In the genomic region with DNA sequence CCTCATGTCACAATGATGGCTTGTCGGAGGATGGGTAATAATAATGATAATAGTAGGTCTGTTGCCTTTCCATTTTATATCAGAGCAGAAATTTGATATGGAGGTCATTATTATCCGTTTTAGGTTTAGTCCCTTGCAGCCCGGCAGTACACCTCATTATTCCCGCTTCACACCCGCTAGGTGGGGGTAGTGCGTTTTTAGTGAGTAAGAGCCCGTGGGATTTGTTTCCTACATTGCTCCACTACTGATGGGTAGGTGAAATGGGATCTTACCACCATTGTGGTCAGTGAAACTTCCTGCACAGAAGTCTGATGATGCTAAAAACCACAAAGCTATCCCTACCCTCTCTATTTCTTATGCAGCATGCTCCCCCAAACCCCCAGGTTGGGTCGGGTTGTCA, we compare ENCODE assay signal across 8 mouse cellular contexts. TPM values are rescaled to one million over a fixed set of nuclear protein-coding genes. Genes with fewer than 3 reads are reported as not detected.
A peak's percentile ranks its signal among the peaks of the same experiment; 100 is the strongest.
DNase-seq lines count a peak whose midpoint lies in the region; ATAC-seq and TF ChIP-seq lines count a peak whose summit lies in the region.

No protein-coding gene starts in this region.

- no peaks in the 10 kb centered on the region for H3K9me3 ChIP-seq in kidney, embryonic 15.5 days (replicated peaks)
- H3K9me3 ChIP-seq in MEL (replicated peaks; ENCODE audit: insufficient read depth, low read length): no peaks in the 10 kb centered on the region
- no peaks in the 10 kb centered on the region for H3K9me3 ChIP-seq in hindbrain, embryonic 11.5 days (ENCODE audit: control insufficient read depth, low read length)
- H3K9me3 ChIP-seq in liver, embryonic 14.5 days (ENCODE audit: control insufficient read depth, low read length): no peaks in the 10 kb centered on the region
- H3K9me3 ChIP-seq in neural tube, embryonic 14.5 days (ENCODE audit: control insufficient read depth, low read length): no peaks in the 10 kb centered on the region

- no peaks in the 10 kb centered on the region for H3K27me3 ChIP-seq in kidney, embryonic 15.5 days
- no peaks in the 10 kb centered on the region for H3K27me3 ChIP-seq in MEL (ENCODE audit: control insufficient read depth in 1 of 2, insufficient read depth in 2 of 2, low read length in 2 of 2)
- H3K27me3 ChIP-seq in hindbrain, embryonic 11.5 days (ENCODE audit: control insufficient read depth, insufficient read depth, low read length): no peaks in the 10 kb centered on the region
- H3K27me3 ChIP-seq in liver, embryonic 14.5 days (ENCODE audit: control insufficient read depth, insufficient read depth, low read length): no peaks in the 10 kb centered on the region
- no peaks in the 10 kb centered on the region for H3K27me3 ChIP-seq in neural tube, embryonic 14.5 days (ENCODE audit: control insufficient read depth, insufficient read depth, low read length)

- H3K79me2 ChIP-seq in MEL (ENCODE audit: control insufficient read depth, insufficient read depth, low read length, poor library complexity): peaks cover 22% of the 10 kb centered on the region

- 6% methylated on average over 8 of the region's 8 CpGs for whole genome bisulfite sequencing in kidney, embryonic 15.5 days
- WGBS in hindbrain, embryonic 11.5 days: 9% methylated on average over 8 of the region's 8 CpGs
- 2% methylated on average over 8 of the region's 8 CpGs for WGBS in liver, embryonic 14.5 days (ENCODE audit: insufficient replicate concordance)
- 6% methylated on average over 8 of the region's 8 CpGs for WGBS in neural tube, embryonic 14.5 days

- peak overlapping the region; percentile 86 for H3K27ac ChIP-seq in kidney, embryonic 15.5 days
- peak overlapping the region; percentile 83 for H3K27ac ChIP-seq in MEL (ENCODE audit: control insufficient read depth, low read depth, low read length)
- peak overlapping the region; percentile 62 for H3K27ac ChIP-seq in cortical plate, adult 2 months (ENCODE audit: insufficient read depth, low read length)
- peak overlapping the region; percentile 30 for H3K27ac ChIP-seq in hindbrain, embryonic 11.5 days (ENCODE audit: low read depth, low read length)
- H3K27ac ChIP-seq in liver, embryonic 14.5 days: peak overlapping the region; percentile 84
- H3K27ac ChIP-seq in neural tube, embryonic 14.5 days (ENCODE audit: low read depth, low read length): peak overlapping the region; percentile 83

- TF ChIP-seq RAD21 in MEL (IDR thresholded peaks at IDR 0.05; ENCODE audit: low read depth, low read length): peak; percentile 69

- DNase-seq in kidney, adult 8-10 months: no peak
- DNase-seq in MEL (ENCODE audit: low read depth, low spot score): peak; percentile 87
- DNase-seq in hindbrain, embryonic 11.5 days (ENCODE audit: low spot score): peak; percentile 82
- peak; percentile 68 to 81 (median 68) for DNase-seq in liver, embryonic 14.5 days (ENCODE audit: low read depth in 3 of 3, low spot score in 3 of 3)
- no peak for DNase-seq in B cell, adult 2 months

- H3K4me1 ChIP-seq in kidney, embryonic 15.5 days: peaks cover 13% of the 10 kb centered on the region
- peaks cover 13 to 15% of the 10 kb centered on the region in 2 experiments for H3K4me1 ChIP-seq in MEL (ENCODE audit: control insufficient read depth in 1 of 2, insufficient read depth in 2 of 2, low read length in 2 of 2)
- peaks cover 4% of the 10 kb centered on the region for H3K4me1 ChIP-seq in cortical plate, adult 2 months (ENCODE audit: control insufficient read depth, insufficient read depth, low read length)
- no peaks in the 10 kb centered on the region for H3K4me1 ChIP-seq in hindbrain, embryonic 11.5 days (replicated peaks; ENCODE audit: control insufficient read depth, insufficient read depth, low read length)
- peaks cover 6 to 19% of the 10 kb centered on the region in 2 experiments for H3K4me1 ChIP-seq in liver, embryonic 14.5 days (replicated peaks; ENCODE audit: control insufficient read depth in 2 of 2, insufficient read depth in 2 of 2, low read length in 1 of 2)
- peaks cover 9% of the 10 kb centered on the region; the same call in 1 of the 2 replicates for H3K4me1 ChIP-seq in neural tube, embryonic 14.5 days (ENCODE audit: control insufficient read depth, insufficient read depth, low read length)

- peak; percentile 85 for ATAC-seq in kidney, embryonic 15.5 days (replicated peaks; ENCODE audit: low FRiP score)
- ATAC-seq in hindbrain, embryonic 11.5 days (ENCODE audit: low FRiP score): peak; percentile 87
- peak; percentile 67 for ATAC-seq in liver, embryonic 14.5 days (ENCODE audit: insufficient read depth)
- peak; percentile 88 for ATAC-seq in neural tube, embryonic 14.5 days (ENCODE audit: low read depth)

- peak overlapping the region; percentile 90 for H3K9ac ChIP-seq in kidney, embryonic 15.5 days
- peak overlapping the region; percentile 76 for H3K9ac ChIP-seq in MEL (ENCODE audit: control insufficient read depth, low read depth, low read length, poor library complexity, severe bottlenecking)
- peak overlapping the region; percentile 82 for H3K9ac ChIP-seq in hindbrain, embryonic 11.5 days (ENCODE audit: low read depth, low read length)
- H3K9ac ChIP-seq in liver, embryonic 14.5 days (replicated peaks): peak overlapping the region; percentile 93
- peak overlapping the region; percentile 69 for H3K9ac ChIP-seq in neural tube, embryonic 14.5 days (replicated peaks; ENCODE audit: low read depth, low read length)

- no peak for TF ChIP-seq POLR2A in MEL (IDR thresholded peaks at IDR 0.05; ENCODE audit: control insufficient read depth in 1 of 2, insufficient read depth in 1 of 2, low read depth in 1 of 2, low read length in 2 of 2, poor library complexity in 1 of 2)
- no peak for TF ChIP-seq POLR2A in cortical plate, adult 2 months (IDR thresholded peaks at IDR 0.05; ENCODE audit: extremely low read depth, insufficient read depth, low read length)

- peak; percentile 26 to 62 (median 51); a peak in 5 of 6 replicates for TF ChIP-seq CTCF in MEL (IDR thresholded peaks at IDR 0.05 in 2 of 3, conservative IDR thresholded peaks at IDR 0.05 in 1 of 3; ENCODE audit: control insufficient read depth in 1 of 3, insufficient read depth in 1 of 3, low read depth in 2 of 3, low read length in 3 of 3, poor library complexity in 1 of 3, severe bottlenecking in 1 of 3)
- peak; percentile 61 for TF ChIP-seq CTCF in cortical plate, adult 2 months (IDR thresholded peaks at IDR 0.05; ENCODE audit: extremely low read depth, insufficient read depth, low read length)
- peak; percentile 70 for TF ChIP-seq CTCF in liver, embryonic 14.5 days (IDR thresholded peaks at IDR 0.05; ENCODE audit: low read depth)

- TF ChIP-seq EP300 in MEL (IDR thresholded peaks at IDR 0.05; ENCODE audit: low read depth in 1 of 2, low read length in 2 of 2): no peak
- no peak for TF ChIP-seq EP300 in liver, embryonic 14.5 days (IDR thresholded peaks at IDR 0.05; ENCODE audit: low read depth)

- no peaks in the 10 kb centered on the region for H3K36me3 ChIP-seq in kidney, embryonic 15.5 days
- H3K36me3 ChIP-seq in MEL (ENCODE audit: control insufficient read depth in 1 of 2, insufficient read depth in 2 of 2, low read length in 2 of 2): peaks cover 0 to 25% of the 10 kb centered on the region in 2 experiments; a peak in 2 of 4 replicates
- no peaks in the 10 kb centered on the region for H3K36me3 ChIP-seq in hindbrain, embryonic 11.5 days (ENCODE audit: control insufficient read depth, insufficient read depth, low read length)
- H3K36me3 ChIP-seq in liver, embryonic 14.5 days (replicated peaks; ENCODE audit: control insufficient read depth, insufficient read depth, low read depth): no peaks in the 10 kb centered on the region
- no peaks in the 10 kb centered on the region for H3K36me3 ChIP-seq in neural tube, embryonic 14.5 days (ENCODE audit: control insufficient read depth, insufficient read depth, low read length)

- H3K4me2 ChIP-seq in kidney, embryonic 15.5 days: peak overlapping the region; percentile 72
- H3K4me2 ChIP-seq in hindbrain, embryonic 11.5 days (replicated peaks; ENCODE audit: low read depth, low read length): peak overlapping the region; percentile 61
- H3K4me2 ChIP-seq in liver, embryonic 14.5 days (ENCODE audit: low read depth): peak overlapping the region; percentile 84
- H3K4me2 ChIP-seq in neural tube, embryonic 14.5 days (ENCODE audit: low read depth, low read length): peak overlapping the region; percentile 75

- peak overlapping the region; percentile 92 for H3K4me3 ChIP-seq in kidney, embryonic 15.5 days (replicated peaks)
- H3K4me3 ChIP-seq in MEL (ENCODE audit: control insufficient read depth in 1 of 2, insufficient read depth in 1 of 2, low read depth in 2 of 2, low read length in 2 of 2): peak overlapping the region; percentile 74 to 86
- peak overlapping the region; percentile 80 for H3K4me3 ChIP-seq in cortical plate, adult 2 months (ENCODE audit: insufficient read depth, low read length)
- peak overlapping the region; percentile 83 for H3K4me3 ChIP-seq in hindbrain, embryonic 11.5 days (ENCODE audit: low read depth, low read length)
- peak overlapping the region; percentile 94 to 95 for H3K4me3 ChIP-seq in liver, embryonic 14.5 days (ENCODE audit: insufficient read depth in 1 of 2, low read depth in 2 of 2, low read length in 2 of 2)
- H3K4me3 ChIP-seq in neural tube, embryonic 14.5 days (ENCODE audit: low read depth, low read length): peak overlapping the region; percentile 93

RNA-seq across cellular contexts. Expression of a gene that starts 0.5 kb away (rescaled TPM):
- polyA plus RNA-seq in kidney, embryonic 15.5 days (2015; fragmentation: Nextera tagmentation; extraction: Ambion mirVana): 7.5 and 7.7 TPM in 2 replicates
- 0.77 and 1.2 TPM in 2 replicates for total RNA-seq in MEL (2012; rRNA removed)
- polyA plus RNA-seq in MEL (2012; ENCODE audit: insufficient read depth in 1 of 2, insufficient read length in 2 of 2, low read depth in 1 of 2, low replicate concordance in 2 of 2, missing spikeins in 1 of 2): 1 to 10 TPM in 1 of 2 experiments, not detected in 1; 2.3 TPM
- 53.9 and 56.4 TPM in 2 replicates for polyA plus RNA-seq in cortical plate, adult 2 months (2012; rRNA removed)
- polyA plus RNA-seq in hindbrain, embryonic 11.5 days (2014; fragmentation: Nextera tagmentation; extraction: Ambion mirVana): 4.1 and 4.2 TPM in 2 replicates
- polyA plus RNA-seq in liver, embryonic 14.5 days (2012; rRNA removed): 0.54 and 0.75 TPM in 2 replicates
- polyA plus RNA-seq in liver, embryonic 14.5 days (2014; fragmentation: Nextera tagmentation; extraction: Ambion mirVana): 1.5 and 1.6 TPM in 2 replicates
- 37.3 and 52.7 TPM in 2 replicates for polyA plus RNA-seq in neural tube, embryonic 14.5 days (2014; fragmentation: Nextera tagmentation; extraction: Ambion mirVana)

RNA-seq across cellular contexts. Expression of a gene that starts 0.6 kb away (rescaled TPM):
- polyA plus RNA-seq in kidney, embryonic 15.5 days (2015; fragmentation: Nextera tagmentation; extraction: Ambion mirVana): 77.7 and 89.2 TPM in 2 replicates
- total RNA-seq in MEL (2012; rRNA removed): 36.0 and 37.4 TPM in 2 replicates
- polyA plus RNA-seq in MEL (2012; ENCODE audit: insufficient read depth in 1 of 2, insufficient read length in 2 of 2, low read depth in 1 of 2, low replicate concordance in 2 of 2, missing spikeins in 1 of 2): 10 to 100 TPM in 1 of 2 experiments, not detected in 1; 64.2 TPM
- polyA plus RNA-seq in cortical plate, adult 2 months (2012; rRNA removed): 75.3 and 78.4 TPM in 2 replicates
- polyA plus RNA-seq in hindbrain, embryonic 11.5 days (2014; fragmentation: Nextera tagmentation; extraction: Ambion mirVana): 74.0 and 80.1 TPM in 2 replicates
- polyA plus RNA-seq in liver, embryonic 14.5 days (2012; rRNA removed): 16.3 and 16.6 TPM in 2 replicates
- 20.9 and 21.7 TPM in 2 replicates for polyA plus RNA-seq in liver, embryonic 14.5 days (2014; fragmentation: Nextera tagmentation; extraction: Ambion mirVana)
- 66.1 and 87.0 TPM in 2 replicates for polyA plus RNA-seq in neural tube, embryonic 14.5 days (2014; fragmentation: Nextera tagmentation; extraction: Ambion mirVana)

Comparison
In these comparisons a context has a peak if more than half of its experiments do, and no peak if none do; other contexts are left out.
1. H3K27ac ChIP-seq: peak in every context shown above with its lines; median percentile 86 in kidney, embryonic 15.5 days; 84 in liver, embryonic 14.5 days; 83 in MEL; 83 in neural tube, embryonic 14.5 days; 62 in cortical plate, adult 2 months; 30 in hindbrain, embryonic 11.5 days.
2. DNase-seq: peak in MEL (single experiment), hindbrain, embryonic 11.5 days (single experiment) and liver, embryonic 14.5 days (3 of 3); none in kidney, adult 8-10 months (0 of 2) and B cell, adult 2 months (0 of 2).
3. Peak in every context shown above with its lines, with median percentiles within 50 percentile points of each other: ATAC-seq, H3K4me2 ChIP-seq, H3K4me3 ChIP-seq, H3K9ac ChIP-seq and CTCF ChIP-seq.